Mouse (Mus musculus): ENCODE results near the gene B4galnt2.

GRCm38 (mm10) chr11:95836433-95836832 is 78.3 kb downstream of the B4galnt2 start:
- TF ChIP-seq ZC3H11A (IDR thresholded peaks at IDR 0.05; ENCODE audit: borderline replicate concordance, low read depth, low read length), result no peak
- no peak for TF ChIP-seq HCFC1 (IDR thresholded peaks at IDR 0.05; ENCODE audit: borderline replicate concordance, insufficient read depth, low read length)
- TF ChIP-seq ZNF384 (IDR thresholded peaks at IDR 0.05; ENCODE audit: low read depth, low read length), result no peak
- TF ChIP-seq MAFK (IDR thresholded peaks at IDR 0.05; ENCODE audit: insufficient read depth, low read depth, low read length), result no peak
- no peak for TF ChIP-seq CHD2 (IDR thresholded peaks at IDR 0.05; ENCODE audit: low read depth, low read length)

Data from ES-E14 (cell line).